Mouse (Mus musculus) midbrain, embryonic 15.5 days (tissue): ENCODE data around the gene Nipal4. TPM values are rescaled to one million over a fixed set of nuclear protein-coding genes. Genes with fewer than 3 reads are reported as not detected.

Experiments
- ATAC-seq: fragments of 200-750 bp; cut with Nextera tagmentation; replicated peaks from 2 replicates; pipeline ENCODE4 v1.8.0; 2017; ENCODE audit warnings: moderate TSS enrichment
- H3K27ac ChIP-seq: fragments of 300-500 bp; sonication (generic); 2 replicates; pipeline ENCODE4 v1.5.1; 2015; ENCODE audit warnings: mild to moderate bottlenecking, inconsistent platforms
- H3K27me3 ChIP-seq: fragments of 300-500 bp; sonication (generic); replicated peaks from 2 replicates; pipeline ENCODE4 v1.6.1; 2015; ENCODE audit warnings: inconsistent platforms
- H3K36me3 ChIP-seq: fragments of 300-500 bp; sonication (generic); replicated peaks from 2 replicates; pipeline ENCODE4 v1.6.1; 2015; ENCODE audit warnings: inconsistent platforms
- H3K4me1 ChIP-seq: fragments of 300-500 bp; sonication (generic); 2 replicates; pipeline ENCODE4 v1.6.1; 2015; ENCODE audit warnings: inconsistent platforms
- H3K4me2 ChIP-seq: fragments of 300-500 bp; sonication (generic); 2 replicates; pipeline ENCODE4 v1.6.1; 2015; ENCODE audit warnings: inconsistent platforms, mild to moderate bottlenecking, moderate library complexity
- H3K4me3 ChIP-seq: fragments of 300-500 bp; sonication (generic); 2 replicates; pipeline ENCODE4 v1.5.1; 2015; ENCODE audit warnings: mild to moderate bottlenecking, inconsistent platforms
- H3K9ac ChIP-seq: fragments of 300-500 bp; sonication (generic); 2 replicates; pipeline ENCODE4 v1.6.1; 2015; ENCODE audit warnings: mild to moderate bottlenecking, inconsistent platforms
- H3K9me3 ChIP-seq: fragments of 300-500 bp; sonication (generic); 2 replicates; pipeline ENCODE4 v1.6.1; 2016; ENCODE audit warnings: inconsistent platforms
- WGBS: fragments of 180-500 bp; shearing (Covaris S2); methylation state at CpG from one replicate; pipeline ENCODE4 v1.1.7; 2015; ENCODE audit warnings: mixed read lengths; 5-methylcytosine and 5-hydroxymethylcytosine counted together
- microRNA-seq: library from miRNA; unstranded; fragments of <30 nt; microRNA quantifications from one replicate; pipeline ENCODE4, GENCODE M21; 2016
- polyA plus RNA-seq: library from polyadenylated mRNA; unstranded; fragments of >200 nt; fragmentation: Nextera tagmentation; extraction: Ambion mirVana; gene quantifications from 2 replicates; pipeline ENCODE4 v1.2.1, GENCODE M21; 2015

Nipal4 gene
- polyA plus RNA-seq, 1 experiment from 2014 or later = 0.43 TPM

DNA sequence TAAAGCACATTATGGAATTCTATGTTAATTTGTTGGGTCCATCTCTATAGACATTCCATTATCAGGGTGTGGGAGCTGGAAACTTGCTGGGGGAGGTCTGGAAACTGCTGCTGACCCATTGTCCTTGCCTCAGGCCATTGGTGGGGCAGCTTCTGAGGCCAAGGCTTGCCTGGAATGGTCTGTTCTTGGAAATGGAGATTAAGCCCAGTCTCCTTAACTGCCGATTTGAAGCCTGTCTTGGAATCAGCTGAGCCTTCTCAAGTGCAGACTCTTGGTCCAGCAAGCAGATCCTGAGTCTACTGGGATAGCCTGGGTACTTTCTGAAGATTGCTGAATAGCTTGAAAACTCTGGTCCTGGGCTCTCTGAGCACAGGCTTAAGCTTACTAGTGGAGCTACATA, 59.3 kb downstream of the Nipal4 start:
- no peak for ATAC-seq
- Histone ChIP-seq H3K36me3 (no peaks in the 10 kb centered on the region), H3K9ac (no peak overlapping the region), H3K9me3 (no peaks in the 10 kb centered on the region), H3K4me1 (no peaks in the 10 kb centered on the region), H3K4me2 (no peak overlapping the region), H3K4me3 (no peak overlapping the region), H3K27ac (no peak overlapping the region), H3K27me3 (no peaks in the 10 kb centered on the region)
- WGBS = 89% methylated on average over 1 of the region's 1 CpGs

- no peaks in the 10 kb centered on the region for H3K27me3 ChIP-seq
- H3K36me3 ChIP-seq = peaks cover 10% of the 10 kb centered on the region; the same call in 1 of the 2 replicates
- H3K4me2 ChIP-seq = no peak overlapping the region
- ATAC-seq = no peak
- H3K9ac ChIP-seq = no peak overlapping the region
- 85% methylated on average over 6 of the region's 6 CpGs for WGBS
- no peaks in the 10 kb centered on the region for H3K9me3 ChIP-seq
- no peak overlapping the region for H3K4me3 ChIP-seq
- H3K4me1 ChIP-seq = no peaks in the 10 kb centered on the region
- H3K27ac ChIP-seq = no peak overlapping the region
Observed at GRCm38 (mm10) chr11:46102107-46102506, 64.2 kb downstream of the Nipal4 start.

Small RNA genes lying within 50 kb of the gene (microRNA-seq; reads per million reads assigned to microRNA genes)
- not detected for gene Mir7239
- not detected for gene Mir8100

Other genes with a start within 250 kb of the Nipal4 start
- 23.5 and 26.1 TPM in 2 replicates for gene Lsm11, start 221.6 kb downstream of the Nipal4 start, polyA plus RNA-seq
- 10.1 and 10.2 TPM in 2 replicates for gene Thg1l, start 211.0 kb downstream of the Nipal4 start, polyA plus RNA-seq
- 0.18 and 0.23 TPM in 2 replicates for gene Sox30, start 186.2 kb downstream of the Nipal4 start, polyA plus RNA-seq
- 4.0 and 5.4 TPM in 2 replicates for gene Gm12166, start 114.2 kb downstream of the Nipal4 start, polyA plus RNA-seq
- 11.3 and 12.2 TPM in 2 replicates for gene Adam19, start 110.5 kb downstream of the Nipal4 start, polyA plus RNA-seq
- 8.4 and 10.0 TPM in 2 replicates for gene Fndc9, start 69.0 kb upstream of the Nipal4 start, polyA plus RNA-seq
- gene Cyfip2, start 146.4 kb upstream of the Nipal4 start, polyA plus RNA-seq = 97.6 and 104 TPM in 2 replicates
- gene Itk, start 223.0 kb upstream of the Nipal4 start, polyA plus RNA-seq = not detected in 2 replicates
- gene Fam71b, start 230.1 kb upstream of the Nipal4 start, polyA plus RNA-seq = not detected in 2 replicates